Mouse (Mus musculus): ENCODE measurements at regions not wholly inside any gene's neighbourhood (a gene's known extent, or its start where the extent isn't known, plus 50 kb on each side); places are given as distances from the start of the nearest gene placed in this dataset.
A peak's percentile ranks its signal among the peaks of the same experiment; 100 is the strongest.

DNA sequence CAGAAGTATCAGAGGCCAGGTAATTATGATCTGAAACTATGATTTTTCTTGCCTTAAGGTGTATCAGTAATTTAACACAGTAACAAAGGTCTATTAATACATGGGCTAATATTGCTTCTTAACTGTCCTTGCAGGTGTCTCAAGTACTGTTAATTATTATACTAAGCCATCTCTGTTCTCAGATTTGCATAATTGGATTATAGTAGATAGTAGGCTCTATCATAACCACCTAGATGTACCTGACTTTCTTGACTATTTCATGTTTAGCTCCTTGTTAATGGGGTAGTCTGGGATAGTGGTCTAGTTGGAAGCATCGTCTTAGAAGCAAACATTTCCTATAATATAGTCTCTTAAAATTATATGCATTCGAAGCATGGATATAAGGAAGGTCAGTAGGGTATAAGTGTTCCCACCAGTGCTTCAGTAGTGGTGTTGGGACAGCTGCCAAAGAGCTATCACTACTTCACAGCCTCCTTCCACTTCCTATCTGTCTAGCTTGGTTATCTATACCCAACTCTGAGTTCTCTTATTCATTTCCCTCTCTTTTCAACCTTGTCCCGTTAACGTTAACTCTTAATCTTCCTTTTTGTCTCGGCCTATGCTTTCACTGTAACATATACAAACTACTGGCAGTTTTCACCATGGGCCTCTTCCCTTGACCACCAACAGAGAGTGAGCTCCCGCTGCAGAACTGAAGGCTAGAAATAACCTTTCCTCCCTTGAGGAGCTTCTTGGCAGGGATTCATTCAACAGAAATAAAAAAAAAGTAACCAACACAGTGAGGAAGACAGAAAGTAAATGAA is 630.9 kb upstream of the Lcorl start:
- DNase-seq (ENCODE audit: extremely low spot score in 1 of 2, low spot score in 1 of 2), result no peak

DNA sequence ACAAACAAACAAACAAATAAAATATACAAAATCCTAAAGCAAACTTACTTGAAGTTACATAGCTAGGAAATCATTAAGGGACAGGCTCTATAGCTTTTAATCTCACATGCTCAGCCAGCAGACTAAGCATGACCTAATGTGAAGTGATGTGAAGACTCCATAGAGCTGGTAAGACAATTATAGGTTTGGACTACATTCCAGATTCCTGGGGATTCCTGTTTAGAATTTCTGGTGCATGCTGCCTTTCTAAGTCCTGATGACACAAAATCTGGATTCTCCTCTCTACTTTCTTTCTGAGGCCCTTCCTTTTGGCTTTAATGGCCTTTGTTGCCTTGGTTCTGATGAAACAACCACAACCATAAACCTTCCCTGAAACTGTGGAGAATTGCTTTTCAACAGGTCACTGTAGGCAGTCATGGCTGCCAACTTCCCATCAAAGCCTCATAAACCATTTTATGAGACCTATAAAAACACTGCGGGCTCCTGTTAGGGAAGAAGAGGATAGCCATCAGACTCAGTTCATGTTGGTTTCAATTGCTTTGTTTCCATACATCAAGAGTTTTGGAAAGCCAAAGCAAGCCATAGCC is 629.4 kb upstream of the Lcorl start:
- DNase-seq (ENCODE audit: extremely low spot score in 1 of 2, low spot score in 1 of 2), result no peak

DNA sequence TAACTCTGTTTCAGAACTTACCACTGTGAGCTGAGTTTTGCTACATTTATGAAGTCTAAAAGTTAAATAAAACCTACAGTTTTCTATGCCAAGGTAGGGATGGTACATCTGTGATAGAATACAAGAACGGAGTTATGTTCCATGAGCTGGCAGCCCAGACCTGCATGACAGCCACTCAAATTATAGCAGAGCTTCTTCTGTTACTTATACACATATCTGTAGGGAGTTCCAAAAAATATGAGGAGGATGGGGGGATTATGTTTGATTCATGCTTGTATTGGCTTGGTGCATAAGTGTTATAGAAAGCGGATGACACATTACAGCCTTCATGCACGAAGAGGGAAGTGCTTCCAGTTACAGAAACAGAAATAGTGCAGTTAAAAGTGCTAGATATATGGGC is 598.9 kb upstream of the Lcorl start:
- DNase-seq (ENCODE audit: extremely low spot score in 1 of 2, low spot score in 1 of 2), result no peak

DNA sequence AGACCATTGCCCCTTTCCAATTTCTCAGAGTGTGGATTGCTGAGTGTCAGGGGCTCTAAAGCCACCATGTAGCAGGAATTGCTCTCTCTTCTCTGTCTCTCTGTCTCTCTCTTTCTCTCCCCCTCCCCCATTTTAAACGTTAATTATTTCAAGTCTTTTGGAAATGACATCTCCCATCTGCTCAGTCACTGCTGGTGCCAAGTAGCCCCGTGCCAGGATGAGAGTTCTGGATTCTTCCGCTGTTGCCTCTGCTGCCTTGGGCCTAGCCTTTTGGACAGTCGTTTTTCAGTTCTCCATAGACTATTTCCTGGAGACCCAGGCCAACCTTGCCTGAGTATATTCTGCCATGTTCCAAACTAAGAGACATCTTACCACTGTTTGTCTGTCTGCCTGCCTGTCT is 590.9 kb upstream of the Lcorl start:
- DNase-seq (ENCODE audit: extremely low spot score in 1 of 2, low spot score in 1 of 2), result no peak

DNA sequence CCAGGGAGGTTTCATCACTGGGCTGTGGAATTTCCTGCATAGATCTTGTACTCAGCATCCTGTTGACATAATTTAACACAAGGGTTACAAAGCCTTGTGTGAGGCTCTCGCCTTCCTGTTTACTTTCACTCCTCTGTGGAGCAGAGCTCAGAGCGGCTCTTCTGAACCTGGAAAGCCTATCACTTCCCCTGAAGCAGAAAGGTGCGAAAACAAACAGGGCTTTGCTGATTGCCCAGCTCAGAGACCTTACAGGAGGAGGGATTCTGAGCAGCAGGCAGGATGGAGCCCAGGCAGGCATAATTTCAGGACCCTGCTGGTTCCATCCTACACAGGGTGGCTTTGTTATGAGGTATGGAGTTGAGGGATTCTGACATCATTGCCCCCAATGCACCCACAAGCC is 588.4 kb upstream of the Lcorl start:
- no peak for DNase-seq (ENCODE audit: extremely low spot score in 1 of 2, low spot score in 1 of 2)

- no peak for DNase-seq (ENCODE audit: extremely low spot score in 1 of 2, low spot score in 1 of 2)
These were observed 587.7 kb upstream of the Lcorl start for GRCm38 (mm10) chr5:46445122-46445521.

- peak in 1 of 2 experiments; percentile 63 for DNase-seq (ENCODE audit: extremely low spot score in 1 of 2, low spot score in 1 of 2)
These were observed 586.5 kb upstream of the Lcorl start for GRCm38 (mm10) chr5:46443805-46444340.

GRCm38 (mm10) chr5:46442600-46443248 is 585.3 kb upstream of the Lcorl start:
- peak in 1 of 2 experiments; percentile 28 for DNase-seq (ENCODE audit: extremely low spot score in 1 of 2, low spot score in 1 of 2)

GRCm38 (mm10) chr5:46441716-46442115 is 584.3 kb upstream of the Lcorl start:
- DNase-seq (ENCODE audit: extremely low spot score in 1 of 2, low spot score in 1 of 2), result no peak

DNA sequence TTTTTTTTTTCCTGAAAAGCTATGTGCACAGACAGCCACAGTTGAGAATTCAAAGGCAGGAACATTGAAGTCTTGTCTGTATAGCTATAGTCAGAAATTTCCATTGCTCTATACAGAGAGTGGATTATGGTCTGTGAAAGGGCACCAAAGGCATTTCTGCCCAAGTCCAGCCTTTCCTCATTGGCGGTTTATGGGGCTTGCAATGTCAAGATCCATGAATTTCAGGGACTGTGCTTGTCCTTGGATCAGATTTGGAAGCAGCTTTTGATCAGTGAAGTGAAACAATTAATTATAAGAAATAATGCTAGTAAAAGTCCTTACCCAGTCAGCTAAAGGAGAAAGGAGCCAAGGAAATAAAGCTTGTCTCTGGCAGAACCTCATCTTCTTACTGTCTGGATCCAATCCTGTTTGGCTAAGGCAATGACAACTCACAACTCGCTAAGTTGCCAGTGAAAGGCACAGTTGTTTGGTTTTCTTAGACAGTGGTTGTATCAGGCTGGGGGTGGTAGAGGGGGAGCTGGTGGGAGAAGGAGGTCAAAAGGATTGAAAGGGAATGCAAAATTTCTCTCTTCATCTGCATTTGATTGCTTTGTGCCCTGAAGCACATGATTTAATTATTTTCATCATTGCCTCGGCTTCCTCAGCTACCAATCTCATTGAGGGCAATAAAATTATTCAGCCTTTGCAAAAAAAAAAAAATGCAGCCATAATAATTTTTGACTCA is 574.4 kb upstream of the Lcorl start:
- no peak for DNase-seq (ENCODE audit: extremely low spot score in 1 of 2, low spot score in 1 of 2)

DNA sequence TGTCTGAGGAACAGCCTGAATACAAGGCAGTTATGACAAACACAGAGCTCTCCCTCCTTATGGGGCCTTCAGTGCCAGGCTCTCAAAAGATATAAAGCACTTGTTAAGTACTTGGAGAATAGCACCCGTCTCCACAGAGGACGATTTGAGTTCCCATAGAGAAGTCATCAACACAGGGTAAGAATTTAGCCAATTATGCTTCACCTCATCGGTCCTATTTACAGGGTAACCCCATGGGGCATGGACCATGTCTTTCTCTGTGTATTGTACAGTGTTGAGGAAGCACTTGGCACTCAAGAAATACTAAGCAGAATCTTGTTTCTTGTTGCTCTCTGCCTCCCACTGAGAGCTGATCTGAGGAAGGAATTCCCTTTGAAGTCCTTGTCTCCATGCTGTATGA is 565.3 kb upstream of the Lcorl start:
- DNase-seq (ENCODE audit: extremely low spot score in 1 of 2, low spot score in 1 of 2), result no peak

GRCm38 (mm10) chr5:46406969-46407368 is 549.6 kb upstream of the Lcorl start:
- no peak for DNase-seq (ENCODE audit: extremely low spot score in 1 of 2, low spot score in 1 of 2)

DNA sequence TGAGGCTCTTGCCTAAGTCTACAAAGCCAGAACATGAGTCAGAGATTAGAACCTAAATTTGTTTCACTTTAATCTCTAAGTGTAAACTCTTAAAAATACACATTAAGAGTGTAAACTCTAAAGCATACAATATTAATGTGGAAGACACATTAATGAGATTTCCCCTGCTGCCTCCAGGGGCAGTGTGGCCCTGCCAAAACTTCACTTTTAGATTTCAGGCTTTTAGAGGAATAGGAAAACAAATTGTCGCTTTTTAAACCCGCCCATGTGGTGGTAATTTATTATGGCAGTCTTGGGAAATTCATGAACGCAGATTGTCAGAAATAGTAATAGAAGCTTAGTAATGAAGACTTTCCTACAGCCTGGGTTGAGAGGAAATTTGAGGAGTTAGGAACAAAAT is 549.0 kb upstream of the Lcorl start:
- peak in 1 of 2 experiments; percentile 3 for DNase-seq (ENCODE audit: extremely low spot score in 1 of 2, low spot score in 1 of 2)

DNA sequence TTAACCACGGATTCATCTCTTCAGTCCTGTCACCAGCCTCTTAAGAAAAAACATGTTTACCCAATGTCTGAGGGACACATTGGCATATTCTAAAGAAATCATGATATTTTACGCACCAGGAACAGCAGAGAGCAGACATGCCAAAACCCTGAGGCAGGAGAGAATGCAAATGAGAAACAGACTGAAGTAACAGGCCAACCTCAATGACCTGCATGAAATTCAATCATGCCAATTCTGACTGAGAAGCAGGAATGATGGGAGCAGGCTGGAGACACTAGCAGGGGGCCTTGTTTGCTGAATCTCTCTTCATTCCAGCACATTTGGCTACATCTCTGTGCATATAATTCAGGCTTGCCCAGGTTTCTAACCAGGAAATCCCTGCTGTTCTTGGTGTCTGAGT is 529.2 kb upstream of the Lcorl start:
- DNase-seq (ENCODE audit: extremely low spot score in 1 of 2, low spot score in 1 of 2), result no peak

GRCm38 (mm10) chr5:46367328-46367727 is 509.9 kb upstream of the Lcorl start:
- no peak for DNase-seq (ENCODE audit: extremely low spot score in 1 of 2, low spot score in 1 of 2)

- no peak for DNase-seq (ENCODE audit: extremely low spot score in 1 of 2, low spot score in 1 of 2)
These were observed 506.2 kb upstream of the Lcorl start for GRCm38 (mm10) chr5:46363661-46364060.

- DNase-seq (ENCODE audit: extremely low spot score in 1 of 2, low spot score in 1 of 2), result no peak
These were observed 504.2 kb upstream of the Lcorl start for GRCm38 (mm10) chr5:46361637-46362036.

- no peak for DNase-seq (ENCODE audit: extremely low spot score in 1 of 2, low spot score in 1 of 2)
These were observed 491.0 kb upstream of the Lcorl start for GRCm38 (mm10) chr5:46348448-46348847.

- DNase-seq (ENCODE audit: extremely low spot score in 1 of 2, low spot score in 1 of 2), result peak; percentile 33 to 90
These were observed 490.1 kb upstream of the Lcorl start for GRCm38 (mm10) chr5:46347368-46348083.

DNA sequence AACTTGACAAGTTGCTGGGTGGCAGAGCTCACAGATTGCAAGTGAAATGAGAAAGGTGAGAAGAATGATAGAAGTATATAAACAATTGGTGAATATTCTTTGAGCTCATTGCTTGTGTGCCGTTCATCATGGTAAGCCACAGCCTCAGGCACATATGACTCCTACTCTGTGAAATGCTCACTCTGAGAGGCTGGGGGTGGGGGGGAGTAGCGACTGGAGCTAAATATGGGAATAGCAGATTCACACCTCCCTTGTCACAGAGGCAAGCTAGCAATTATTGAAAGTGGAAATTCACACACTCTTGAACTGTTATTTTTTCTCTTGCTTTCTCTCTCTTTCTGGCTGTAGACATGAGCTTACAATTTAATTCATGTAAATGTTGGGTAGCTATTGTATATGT is 481.0 kb upstream of the Lcorl start:
- DNase-seq (ENCODE audit: extremely low spot score in 1 of 2, low spot score in 1 of 2), result peak in 1 of 2 experiments; percentile 24

Data from frontal cortex, adult 2 months (tissue).